Comparison of ENCODE assay signal across 16 mouse cellular contexts in genomic region chrX:132574085-132574484, GRCm38 (mm10).
DNase-seq lines count a peak whose midpoint lies in the region; TF ChIP-seq lines count a peak whose summit lies in the region.
"Had no signal": no experiment of that assay in that cellular context is flagged by ENCODE, and none has a peak within 500 bp of the region (broad histone marks: within the 10 kb centered on the region; RNA-seq: fewer than 3 reads in every experiment).

No protein-coding gene starts in this region.

- H3K9me3 ChIP-seq in MEL (replicated peaks; ENCODE audit: insufficient read depth, low read length), result no peaks in the 10 kb centered on the region
- H3K9me3 ChIP-seq: G1E had no signal

- H3K9ac ChIP-seq in MEL (ENCODE audit: control insufficient read depth, low read depth, low read length, poor library complexity, severe bottlenecking), result no peak overlapping the region
- no peak overlapping the region for H3K9ac ChIP-seq in heart, adult 2 months (ENCODE audit: low read depth, low read length)

- intact Hi-C loops in heart, adult 2 months (cut with DNase I), result no loop called here

- no peak overlapping the region for H3K4me3 ChIP-seq in MEL (ENCODE audit: control insufficient read depth in 1 of 2, insufficient read depth in 1 of 2, low read depth in 2 of 2, low read length in 2 of 2)
- no peak overlapping the region for H3K4me3 ChIP-seq in heart, adult 2 months

- no peak overlapping the region; the same call in 1 of the 2 replicates for H3K27ac ChIP-seq in MEL (ENCODE audit: control insufficient read depth, low read depth, low read length)
- H3K27ac ChIP-seq in heart, adult 2 months, result no peak overlapping the region

- peak; percentile 82 to 83 for TF ChIP-seq EP300 in MEL (IDR thresholded peaks at IDR 0.05; ENCODE audit: low read depth in 1 of 2, low read length in 2 of 2)
- TF ChIP-seq EP300 in heart, adult 2 months (IDR thresholded peaks at IDR 0.05; ENCODE audit: insufficient read depth, low read depth, low read length), result no peak

- 53% methylated on average over 3 of the region's 3 CpGs for WGBS in heart, adult 2 months

- H3K4me1 ChIP-seq in MEL (ENCODE audit: control insufficient read depth in 1 of 2, insufficient read depth in 2 of 2, low read length in 2 of 2), result peaks cover 0 to 5% of the 10 kb centered on the region in 2 experiments; a peak in 1 of 4 replicates
- no peaks in the 10 kb centered on the region for H3K4me1 ChIP-seq in heart, adult 2 months (ENCODE audit: control insufficient read depth, insufficient read depth, low read length)

- peaks cover 0 to 6% of the 10 kb centered on the region in 2 experiments; a peak in 2 of 4 replicates for H3K36me3 ChIP-seq in MEL (ENCODE audit: control insufficient read depth in 1 of 2, insufficient read depth in 2 of 2, low read length in 2 of 2)
- no peaks in the 10 kb centered on the region for H3K36me3 ChIP-seq in heart, adult 2 months (ENCODE audit: control insufficient read depth, insufficient read depth, low read length)
- H3K36me3 ChIP-seq: G1E had no signal

- TF ChIP-seq CTCF in MEL (IDR thresholded peaks at IDR 0.05 in 2 of 3, conservative IDR thresholded peaks at IDR 0.05 in 1 of 3; ENCODE audit: control insufficient read depth in 1 of 3, insufficient read depth in 1 of 3, low read depth in 2 of 3, low read length in 3 of 3, poor library complexity in 1 of 3, severe bottlenecking in 1 of 3), result no peak
- TF ChIP-seq CTCF in heart, adult 2 months (IDR thresholded peaks at IDR 0.05), result no peak

- TF ChIP-seq RAD21 in MEL (IDR thresholded peaks at IDR 0.05; ENCODE audit: low read depth, low read length), result no peak

- no peak for TF ChIP-seq POLR2A in MEL (IDR thresholded peaks at IDR 0.05; ENCODE audit: control insufficient read depth in 1 of 2, insufficient read depth in 1 of 2, low read depth in 1 of 2, low read length in 2 of 2, poor library complexity in 1 of 2)
- no peak for TF ChIP-seq POLR2A in heart, adult 2 months (IDR thresholded peaks at IDR 0.05; ENCODE audit: insufficient read depth, low read depth, low read length)

- no peaks in the 10 kb centered on the region for H3K27me3 ChIP-seq in MEL (ENCODE audit: control insufficient read depth in 1 of 2, insufficient read depth in 2 of 2, low read length in 2 of 2)
- H3K27me3 ChIP-seq in heart, adult 2 months (ENCODE audit: control insufficient read depth, insufficient read depth, low read length), result no peaks in the 10 kb centered on the region
- H3K27me3 ChIP-seq: CH12.LX had no signal

- H3K79me2 ChIP-seq in MEL (ENCODE audit: control insufficient read depth, insufficient read depth, low read length, poor library complexity), result no peaks in the 10 kb centered on the region
- H3K79me2 ChIP-seq in heart, adult 2 months (replicated peaks; ENCODE audit: control insufficient read depth, insufficient read depth, low read length), result no peaks in the 10 kb centered on the region

- peak; percentile 26 for DNase-seq in MEL (ENCODE audit: low read depth, low spot score)
- DNase-seq in heart, adult 2 months, result no peak
- DNase-seq: adrenal gland, adult 2 months; adrenal gland, adult 8-10 months; adrenal gland, postnatal 10 days; adrenal gland, postnatal 14 days; adrenal gland, postnatal 25 days; adrenal gland, postnatal 36 days; B cell, adult 2 months; cerebellum, adult 11 months; cerebellum, adult 11-12 months; cerebellum, adult 18-20 months; cerebellum, adult 2 months; cerebellum, adult 8-10 months had no signal

TF ChIP-seq in MEL, 35 proteins besides CTCF, POLR2A, EP300 and RAD21:
- TF ChIP-seq USF1 (IDR thresholded peaks at IDR 0.05; ENCODE audit: low read depth, low read length) (no peak), ZKSCAN1 (IDR thresholded peaks at IDR 0.05; ENCODE audit: low read depth, low read length) (no peak), CHD1 (IDR thresholded peaks at IDR 0.05; ENCODE audit: low read depth, low read length) (no peak), POLR2AphosphoS5 (IDR thresholded peaks at IDR 0.05; ENCODE audit: borderline replicate concordance, low read depth, low read length) (no peak), E2F4 (IDR thresholded peaks at IDR 0.05; ENCODE audit: borderline replicate concordance, low read depth, low read length) (no peak), SMC3 (IDR thresholded peaks at IDR 0.05; ENCODE audit: low read depth, low read length) (no peak), POLR2AphosphoS2 (IDR thresholded peaks at IDR 0.05; ENCODE audit: low read length) (no peak), KAT2A (conservative IDR thresholded peaks at IDR 0.05; ENCODE audit: low read depth, low read length) (no peak), ZC3H11A (IDR thresholded peaks at IDR 0.05; ENCODE audit: low read depth, low read length) (no peak), MEF2A (IDR thresholded peaks at IDR 0.05; ENCODE audit: extremely low read depth, insufficient replicate concordance, low read depth, low read length, poor library complexity, severe bottlenecking) (no peak), TAL1 (IDR thresholded peaks at IDR 0.05; ENCODE audit: low read length) (no peak), SIN3A (IDR thresholded peaks at IDR 0.05; ENCODE audit: low read length) (no peak), MXI1 (IDR thresholded peaks at IDR 0.05; ENCODE audit: low read depth, low read length) (no peak), NRF1 (IDR thresholded peaks at IDR 0.05; ENCODE audit: insufficient read depth, low read depth, low read length, poor library complexity, severe bottlenecking) (no peak), CHD2 (IDR thresholded peaks at IDR 0.05; ENCODE audit: low read length) (no peak), GABPA (IDR thresholded peaks at IDR 0.05; ENCODE audit: low read depth, low read length) (no peak), RCOR1 (IDR thresholded peaks at IDR 0.05; ENCODE audit: low read depth, low read length) (peak; percentile 52; the same call in 1 of the 2 replicates), MAFK (IDR thresholded peaks at IDR 0.05; ENCODE audit: borderline replicate concordance, low read depth, low read length) (no peak), ZNF384 (IDR thresholded peaks at IDR 0.05; ENCODE audit: low read depth, low read length) (no peak), JUND (IDR thresholded peaks at IDR 0.05; ENCODE audit: low read depth, low read length) (no peak), ETS1 (IDR thresholded peaks at IDR 0.05; ENCODE audit: low read depth, low read length) (peak; percentile 55; the same call in 1 of the 2 replicates), NELFE (IDR thresholded peaks at IDR 0.05; ENCODE audit: low read depth, low read length) (no peak), MAX (IDR thresholded peaks at IDR 0.05; ENCODE audit: low read length) (no peak), ELF1 (IDR thresholded peaks at IDR 0.05; ENCODE audit: low read depth, low read length) (no peak), MYC (IDR thresholded peaks at IDR 0.05; ENCODE audit: low read depth, low read length) (no peak), GATA1 (IDR thresholded peaks at IDR 0.05; ENCODE audit: low read depth, low read length) (peak; percentile 83), TBP (IDR thresholded peaks at IDR 0.05; ENCODE audit: low read depth, low read length) (no peak), TCF12 (IDR thresholded peaks at IDR 0.05; ENCODE audit: low read depth, low read length) (peak; percentile 90), HCFC1 (IDR thresholded peaks at IDR 0.05; ENCODE audit: low read depth, low read length) (no peak)
